Mouse (Mus musculus) CH12.LX (cell line): ENCODE measurements at regions not wholly inside any gene's neighbourhood (a gene's known extent, or its start where the extent isn't known, plus 50 kb on each side); places are given as distances from the start of the nearest gene placed in this dataset.

ENCODE experiments used
- DNase-seq: peaks from one replicate; pipeline ENCODE4 v3.0.0-alpha.2; 2013; ENCODE audit errors: extremely low read depth
- H3K27ac ChIP-seq: 2 replicates; pipeline ENCODE4 v1.5.1; 2012; ENCODE audit warnings: low read depth, mild to moderate bottlenecking, control low read depth, moderate library complexity; ENCODE audit not compliant: insufficient read depth
- H3K27me3 ChIP-seq: replicated peaks from 2 replicates; pipeline ENCODE3; 2012; ENCODE audit warnings: inconsistent platforms
- H3K36me3 ChIP-seq, 2 experiments: replicated peaks in 1 of 2; 2 replicates each; pipeline versions ENCODE3 to v1.6.1; 2012; ENCODE audit warnings: inconsistent platforms in 1 of 2, low read length in 1 of 2, mild to moderate bottlenecking in 1 of 2, mixed read lengths in 1 of 2, moderate library complexity in 1 of 2; ENCODE audit not compliant: control insufficient read depth in 1 of 2, insufficient read depth in 1 of 2
- H3K4me1 ChIP-seq, 2 experiments: 2 replicates each; pipeline ENCODE4 v1.6.1; 2012; ENCODE audit warnings: inconsistent platforms in 1 of 2, moderate library complexity in 1 of 2; ENCODE audit not compliant: insufficient read depth in 2 of 2, control insufficient read depth in 1 of 2
- H3K4me2 ChIP-seq: 2 replicates; pipeline ENCODE4 v1.6.1; 2012; ENCODE audit warnings: low read depth, mild to moderate bottlenecking, control low read depth; ENCODE audit not compliant: poor library complexity, insufficient read depth, severe bottlenecking
- H3K4me3 ChIP-seq, 3 experiments: fragments of 150-350 bp in 1 of 3; sonication (generic) in 1 of 3; replicated peaks in 1 of 3; 2 replicates each; pipeline versions ENCODE3 to v1.5.1; 2011 to 2012; ENCODE audit warnings: low read depth in 2 of 3, low read length in 2 of 3, mild to moderate bottlenecking in 2 of 3, moderate library complexity in 2 of 3, control low read depth in 1 of 3, improper control_type of control experiment in 1 of 3, inconsistent platforms in 1 of 3, mixed read lengths in 1 of 3; ENCODE audit not compliant: poor library complexity in 1 of 3
- H3K79me2 ChIP-seq: replicated peaks from 2 replicates; pipeline ENCODE4 v1.6.1; 2012; ENCODE audit warnings: mild to moderate bottlenecking, moderate library complexity; ENCODE audit not compliant: control insufficient read depth, poor library complexity, insufficient read depth, severe bottlenecking; ENCODE audit errors: extremely low read depth
- H3K9ac ChIP-seq: 2 replicates; pipeline ENCODE4 v1.6.1; 2012; ENCODE audit warnings: low read depth, mild to moderate bottlenecking, control low read depth, moderate library complexity; ENCODE audit not compliant: insufficient read depth
- H3K9me3 ChIP-seq: replicated peaks from 2 replicates; pipeline ENCODE3; 2012; ENCODE audit warnings: low read length, inconsistent platforms, mixed read lengths
- BHLHE40 ChIP-seq: IDR thresholded peaks from 2 replicates; pipeline ENCODE4 v1.6.1; 2011; ENCODE audit warnings: mild to moderate bottlenecking, low read depth, low read length, improper control_type of control experiment
- CHD1 ChIP-seq: IDR thresholded peaks from 2 replicates; pipeline ENCODE4 v1.6.1; 2012; ENCODE audit warnings: low read depth, low read length, improper control_type of control experiment, inconsistent platforms
- CHD2 ChIP-seq: IDR thresholded peaks from 2 replicates; pipeline ENCODE4 v1.6.1; 2011; ENCODE audit warnings: low read length, improper control_type of control experiment
- CTCF ChIP-seq, 2 experiments: IDR thresholded peaks in 1 of 2; conservative IDR thresholded peaks in 1 of 2; 2 replicates each; pipeline ENCODE4 v1.5.1; 2011 to 2012; ENCODE audit warnings: low read depth in 2 of 2, low read length in 2 of 2, improper control_type of control experiment in 1 of 2, inconsistent platforms in 1 of 2, mild to moderate bottlenecking in 1 of 2, moderate library complexity in 1 of 2
- ELF1 ChIP-seq: IDR thresholded peaks from 2 replicates; pipeline ENCODE4 v1.6.1; 2014; ENCODE audit warnings: low read depth, mild to moderate bottlenecking, inconsistent platforms, low read length, improper control_type of control experiment
- EP300 ChIP-seq: IDR thresholded peaks from 2 replicates; pipeline ENCODE4 v1.6.1; 2011; ENCODE audit warnings: low read length, improper control_type of control experiment
- GABPA ChIP-seq: IDR thresholded peaks from 2 replicates; pipeline ENCODE4 v1.6.1; 2012; ENCODE audit warnings: low read depth, low read length, improper control_type of control experiment, inconsistent platforms; ENCODE audit not compliant: insufficient replicate concordance
- IRF4 ChIP-seq: IDR thresholded peaks from 2 replicates; pipeline ENCODE4 v1.6.1; 2014; ENCODE audit warnings: low read depth, mild to moderate bottlenecking, inconsistent platforms, low read length, improper control_type of control experiment
- JUN ChIP-seq: IDR thresholded peaks from 2 replicates; pipeline ENCODE4 v1.6.1; 2011; ENCODE audit warnings: low read depth, mild to moderate bottlenecking, low read length, improper control_type of control experiment, moderate library complexity; ENCODE audit not compliant: insufficient read depth
- KAT2A ChIP-seq: IDR thresholded peaks from 2 replicates; pipeline ENCODE4 v1.6.1; 2012; ENCODE audit warnings: low read length, improper control_type of control experiment, inconsistent platforms; ENCODE audit not compliant: insufficient replicate concordance
- MAFK ChIP-seq: IDR thresholded peaks from 2 replicates; pipeline ENCODE4 v1.6.1; 2011; ENCODE audit warnings: low read length, improper control_type of control experiment; ENCODE audit not compliant: insufficient replicate concordance
- MAX ChIP-seq: IDR thresholded peaks from 2 replicates; pipeline ENCODE4 v1.6.1; 2011; ENCODE audit warnings: low read length, improper control_type of control experiment
- MAZ ChIP-seq: IDR thresholded peaks from 2 replicates; pipeline ENCODE4 v1.6.1; 2012; ENCODE audit warnings: low read depth, mild to moderate bottlenecking, inconsistent platforms, low read length, improper control_type of control experiment, moderate library complexity
- MYC ChIP-seq: IDR thresholded peaks from 2 replicates; pipeline ENCODE4 v1.6.1; 2011; ENCODE audit warnings: low read depth, mild to moderate bottlenecking, improper control_type of control experiment, low read length
- NELFE ChIP-seq: IDR thresholded peaks from 2 replicates; pipeline ENCODE4 v1.6.1; 2011; ENCODE audit warnings: low read depth, low read length, improper control_type of control experiment
- NRF1 ChIP-seq: IDR thresholded peaks from 2 replicates; pipeline ENCODE4 v1.6.1; 2014; ENCODE audit warnings: low read depth, mild to moderate bottlenecking, inconsistent platforms, low read length, improper control_type of control experiment, moderate library complexity
- POLR2A ChIP-seq: IDR thresholded peaks from 2 replicates; pipeline ENCODE4 v1.6.1; 2011; ENCODE audit warnings: low read depth, mild to moderate bottlenecking, improper control_type of control experiment, low read length
- POLR2AphosphoS2 ChIP-seq: IDR thresholded peaks from 2 replicates; pipeline ENCODE4 v1.6.1; 2011; ENCODE audit warnings: low read depth, low read length, improper control_type of control experiment
- RAD21 ChIP-seq: IDR thresholded peaks from 2 replicates; pipeline ENCODE4 v1.6.1; 2011; ENCODE audit warnings: low read depth, mild to moderate bottlenecking, low read length, improper control_type of control experiment, moderate library complexity
- RCOR1 ChIP-seq: conservative IDR thresholded peaks from 2 replicates; pipeline ENCODE4 v1.6.1; 2012; ENCODE audit warnings: low read depth, mild to moderate bottlenecking, inconsistent platforms, low read length, improper control_type of control experiment
- TBP ChIP-seq: conservative IDR thresholded peaks from 2 replicates; pipeline ENCODE4 v1.6.1; 2011; ENCODE audit warnings: low read depth, low read length, improper control_type of control experiment
- TCF12 ChIP-seq: IDR thresholded peaks from 2 replicates; pipeline ENCODE4 v1.6.1; 2014; ENCODE audit warnings: low read depth, mild to moderate bottlenecking, inconsistent platforms, low read length, improper control_type of control experiment
- USF1 ChIP-seq: IDR thresholded peaks from 2 replicates; pipeline ENCODE4 v1.6.1; 2014; ENCODE audit warnings: low read depth, mild to moderate bottlenecking, inconsistent platforms, low read length, improper control_type of control experiment
- ZC3H11A ChIP-seq: IDR thresholded peaks from 2 replicates; pipeline ENCODE4 v1.6.1; 2012; ENCODE audit warnings: low read depth, mild to moderate bottlenecking, inconsistent platforms, low read length, improper control_type of control experiment
- ZKSCAN1 ChIP-seq: IDR thresholded peaks from 2 replicates; pipeline ENCODE4 v1.6.1; 2012; ENCODE audit warnings: low read depth, inconsistent platforms, low read length, improper control_type of control experiment, borderline replicate concordance
- dilution Hi-C: fragments of 300-500 bp; cut with MboI; formaldehyde crosslinking; loops from 2 replicates; pipeline ENCODE4 v1.14.3; 2020; ENCODE audit warnings: low sequenced_read_pairs; ENCODE audit not compliant: extremely low pct_unique_long_range_greater_than_20kb, extremely low pct_ligation_motif_present
- in situ Hi-C: fragments of 300-500 bp; cut with MboI; formaldehyde crosslinking; loops from 3 replicates; pipeline ENCODE4 v1.14.3; 2019; ENCODE audit warnings: low sequenced_read_pairs, low pct_ligation_motif_present, low pct_unique_long_range_greater_than_20kb, mixed read lengths

DNA sequence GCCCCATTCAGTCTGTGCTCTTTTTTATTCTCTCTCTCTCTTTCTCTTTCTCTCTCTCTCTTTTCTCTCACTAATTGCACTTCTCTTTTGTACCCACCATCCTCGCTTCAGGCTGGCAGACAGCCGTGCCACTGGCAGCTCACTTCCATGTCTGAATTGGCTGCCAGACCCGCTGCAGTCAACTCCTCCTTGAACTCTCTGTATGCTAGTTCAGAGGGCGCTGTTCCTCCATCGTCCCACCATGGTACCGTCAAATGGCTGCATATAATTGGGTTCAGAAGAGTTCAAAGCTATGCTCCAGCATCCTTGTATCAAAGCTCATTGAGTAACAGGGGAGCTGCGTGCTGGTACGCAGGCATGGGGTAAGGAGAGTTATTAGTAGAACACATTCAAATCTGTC, 520.7 kb upstream of the Nox3 start:
- no peaks in the 10 kb centered on the region for H3K27me3 ChIP-seq
- no peaks in the 10 kb centered on the region for H3K4me1 ChIP-seq
- no peaks in the 10 kb centered on the region for H3K79me2 ChIP-seq
- no peak for TF ChIP-seq POLR2AphosphoS2
- no peak for TF ChIP-seq JUN
- TF ChIP-seq KAT2A = no peak
- no peak for TF ChIP-seq MAZ
- no peak for TF ChIP-seq TBP
- no peak for TF ChIP-seq GABPA
- TF ChIP-seq CTCF (conservative IDR thresholded peaks at IDR 0.05 in 1 of 2, IDR thresholded peaks at IDR 0.05 in 1 of 2; ENCODE audit: low read depth in 2 of 2, low read length in 2 of 2) = no peak
- no peak for TF ChIP-seq RAD21
- no peak for TF ChIP-seq NRF1
- no peak for TF ChIP-seq EP300
- H3K4me2 ChIP-seq = no peak overlapping the region
- no peak for DNase-seq
- no peaks in the 10 kb centered on the region for H3K9me3 ChIP-seq
- H3K4me3 ChIP-seq = no peak overlapping the region
- dilution Hi-C loops (no loop called here), in situ Hi-C loops (no loop called here)
- no peak overlapping the region for H3K27ac ChIP-seq
- H3K36me3 ChIP-seq = no peaks in the 10 kb centered on the region
- no peak overlapping the region for H3K9ac ChIP-seq

GRCm38 (mm10) chr17:4220661-4221360, 524.8 kb upstream of the Nox3 start:
- no peaks in the 10 kb centered on the region for H3K9me3 ChIP-seq
- DNase-seq = no peak
- dilution Hi-C loops = no loop called here
- no peak overlapping the region for H3K27ac ChIP-seq
- no peaks in the 10 kb centered on the region for H3K4me1 ChIP-seq
- H3K27me3 ChIP-seq = no peaks in the 10 kb centered on the region
- no peaks in the 10 kb centered on the region for H3K36me3 ChIP-seq
- in situ Hi-C loops = no loop called here
- no peak overlapping the region for H3K9ac ChIP-seq
- H3K4me3 ChIP-seq = no peak overlapping the region
- H3K79me2 ChIP-seq = no peaks in the 10 kb centered on the region
- H3K4me2 ChIP-seq = no peak overlapping the region
- TF ChIP-seq ZC3H11A (no peak), KAT2A (no peak)

DNA sequence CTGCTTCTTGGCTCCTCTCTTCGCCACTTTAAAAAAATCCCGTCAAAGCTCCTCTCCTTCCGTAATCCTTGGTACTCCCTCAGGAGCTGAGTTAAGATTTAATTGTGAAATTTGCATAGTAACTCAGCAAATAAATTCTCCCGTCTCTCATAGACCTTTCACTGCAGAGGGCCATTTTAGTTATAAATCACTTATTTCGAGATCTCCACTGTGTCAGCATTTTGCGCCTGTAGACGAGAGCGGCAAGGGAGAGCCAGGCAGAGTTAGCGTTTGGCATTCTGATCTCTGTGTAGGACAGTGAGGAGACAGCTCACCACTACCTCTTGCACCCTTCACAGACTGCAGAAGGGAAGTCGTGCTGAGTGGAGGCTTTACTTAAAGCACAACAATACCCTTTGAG, 531.8 kb upstream of the Nox3 start:
- Histone ChIP-seq H3K79me2 (no peaks in the 10 kb centered on the region), H3K27ac (no peak overlapping the region)
- in situ Hi-C loops = no loop called here

More for the DNA sequence above, 531.8 kb upstream of the Nox3 start:
- Histone ChIP-seq H3K4me2 (no peak overlapping the region), H3K9ac (no peak overlapping the region), H3K9me3 (no peaks in the 10 kb centered on the region), H3K27me3 (no peaks in the 10 kb centered on the region), H3K4me3 (no peak overlapping the region), H3K36me3 (no peaks in the 10 kb centered on the region), H3K4me1 (no peaks in the 10 kb centered on the region)
- no peak for DNase-seq
- dilution Hi-C loops = no loop called here
- TF ChIP-seq EP300 (no peak), CHD2 (no peak), POLR2A (no peak), RCOR1 (no peak), MAX (no peak), KAT2A (no peak), ELF1 (no peak), CHD1 (no peak), NELFE (no peak), IRF4 (no peak), MAFK (no peak), ZKSCAN1 (no peak), ZC3H11A (no peak), TCF12 (no peak), BHLHE40 (no peak), MYC (no peak), USF1 (no peak)
